In the genomic region with DNA sequence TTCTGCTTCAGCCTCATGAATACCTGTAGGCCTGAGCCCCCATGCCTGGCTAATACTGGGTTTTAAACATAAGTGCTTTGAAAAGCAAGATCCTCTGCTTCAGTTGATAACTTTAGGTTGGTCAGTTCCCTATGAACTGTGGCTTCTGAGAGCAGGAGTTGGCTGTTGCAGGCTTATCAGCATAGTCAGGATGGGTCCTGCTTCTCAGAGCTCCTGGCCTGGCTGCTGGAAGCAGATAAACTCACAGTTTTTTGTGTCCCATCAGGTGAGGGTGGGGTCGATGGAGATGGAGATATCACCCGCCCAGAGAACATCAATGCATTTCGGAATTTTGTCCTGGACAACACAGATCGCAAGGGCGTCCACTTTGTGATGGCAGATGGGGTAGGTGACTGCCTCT, we compare ENCODE assay signal across 1 mouse cellular context.
TF ChIP-seq lines count a peak whose summit lies in the region.

No protein-coding gene starts in this region.

TF ChIP-seq in MEL, 35 proteins besides CTCF, POLR2A, EP300 and RAD21 (continued from another document):
- TF ChIP-seq GATA1 (IDR thresholded peaks at IDR 0.05; ENCODE audit: low read depth, low read length) (peak; percentile 91), USF2 (IDR thresholded peaks at IDR 0.05; ENCODE audit: borderline replicate concordance in 1 of 2, insufficient read depth in 1 of 2, low read depth in 1 of 2, low read length in 2 of 2) (no peak), MYB (IDR thresholded peaks at IDR 0.05; ENCODE audit: low read depth, low read length) (peak; percentile 55; the same call in 1 of the 2 replicates)
